Mouse (Mus musculus): ENCODE data around the gene Btbd1.

The Btbd1 gene

DNA sequence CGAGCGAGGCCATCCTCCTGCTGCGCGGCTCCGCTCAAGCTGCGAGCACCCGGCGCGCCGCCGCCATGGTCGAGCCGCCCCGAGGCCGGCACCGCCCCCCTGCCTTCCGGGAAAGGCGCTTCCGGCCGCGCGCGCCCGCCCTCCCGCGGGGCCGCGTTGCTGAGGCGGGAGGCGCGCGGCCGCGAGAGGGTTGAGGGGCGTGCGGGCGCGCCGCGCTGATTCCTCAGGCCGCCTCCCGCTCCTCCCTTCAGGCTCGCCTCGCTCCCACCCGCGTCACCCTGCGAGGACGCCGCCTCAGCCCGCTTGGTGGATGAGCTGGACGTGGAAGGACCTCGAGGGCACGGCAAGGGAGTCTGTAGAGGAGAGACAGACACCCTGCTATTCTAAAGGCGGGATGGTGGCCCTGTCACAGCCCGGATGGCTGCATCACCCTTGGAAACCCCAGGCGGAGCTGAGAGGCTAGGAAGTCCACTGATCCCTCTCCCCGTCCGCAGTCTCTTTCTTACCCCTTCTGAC is at the start of gene Btbd1:
Gene Btbd1, minus strand, starts transcription at position 53 of the 516 bp plus-strand sequence.
- DNase-seq (ENCODE audit: low spot score), result peak; percentile 76

DNA sequence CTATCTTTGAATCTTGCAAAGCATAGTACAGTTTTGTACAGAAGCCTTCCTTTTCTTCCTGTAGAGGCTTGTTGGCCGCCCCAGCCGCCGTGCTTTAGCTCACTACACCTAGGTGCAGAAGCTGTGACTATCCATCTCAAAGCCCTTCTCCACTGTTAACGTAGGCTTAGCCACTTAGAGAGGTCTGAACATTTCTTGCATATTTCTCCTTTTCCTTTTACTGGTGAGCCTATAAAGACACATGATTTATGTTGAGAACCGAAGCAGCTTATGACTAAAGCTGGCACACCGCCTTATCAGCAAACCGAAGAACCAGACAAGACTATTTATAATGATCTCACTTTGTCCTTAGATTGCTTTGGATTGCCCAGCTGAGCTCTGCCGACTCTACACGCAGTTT is 46.1 kb upstream of the Btbd1 start:
- no peak for DNase-seq (ENCODE audit: low spot score)

DNA sequence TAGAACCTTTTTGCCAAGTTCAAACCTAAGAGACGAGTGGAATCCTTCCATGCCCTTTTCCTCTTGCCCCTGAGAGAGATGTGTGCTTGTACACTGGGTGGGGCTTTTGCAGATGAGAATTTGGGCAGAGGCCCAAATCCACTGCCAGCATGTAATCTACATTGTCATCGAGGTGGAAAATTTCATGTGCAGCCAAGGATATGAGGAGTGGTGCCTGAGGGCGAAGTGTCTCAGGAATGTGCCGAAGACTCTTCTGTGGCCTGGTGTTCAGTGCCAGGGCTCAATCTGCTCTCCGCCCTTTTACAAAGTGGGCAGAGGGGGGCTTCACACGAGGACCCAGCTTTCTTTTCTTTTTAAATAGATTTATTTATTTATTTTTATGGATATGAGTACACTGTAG is 45.4 kb upstream of the Btbd1 start:
- no peak for DNase-seq (ENCODE audit: low spot score)

DNA sequence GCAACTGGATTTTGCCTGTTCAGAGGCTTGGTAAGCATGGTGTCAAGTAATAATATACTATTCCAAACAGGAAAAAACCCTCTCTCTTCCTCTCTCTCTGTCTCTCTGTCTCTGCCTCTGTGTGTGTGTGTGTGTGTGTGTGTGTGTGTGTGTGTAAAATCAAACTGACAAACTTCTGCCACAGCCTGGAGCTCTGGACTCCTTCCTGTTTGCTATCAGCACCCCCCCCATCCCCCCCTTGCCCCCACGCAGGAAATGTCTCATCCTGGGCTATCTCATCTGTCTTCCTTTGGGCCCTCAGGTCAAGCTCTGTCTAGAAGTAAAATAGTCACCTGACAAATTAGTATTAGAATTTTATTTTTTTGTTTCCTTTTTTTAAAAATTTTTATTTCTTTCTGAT is 44.6 kb upstream of the Btbd1 start:
- no peak for DNase-seq (ENCODE audit: low spot score)

DNA sequence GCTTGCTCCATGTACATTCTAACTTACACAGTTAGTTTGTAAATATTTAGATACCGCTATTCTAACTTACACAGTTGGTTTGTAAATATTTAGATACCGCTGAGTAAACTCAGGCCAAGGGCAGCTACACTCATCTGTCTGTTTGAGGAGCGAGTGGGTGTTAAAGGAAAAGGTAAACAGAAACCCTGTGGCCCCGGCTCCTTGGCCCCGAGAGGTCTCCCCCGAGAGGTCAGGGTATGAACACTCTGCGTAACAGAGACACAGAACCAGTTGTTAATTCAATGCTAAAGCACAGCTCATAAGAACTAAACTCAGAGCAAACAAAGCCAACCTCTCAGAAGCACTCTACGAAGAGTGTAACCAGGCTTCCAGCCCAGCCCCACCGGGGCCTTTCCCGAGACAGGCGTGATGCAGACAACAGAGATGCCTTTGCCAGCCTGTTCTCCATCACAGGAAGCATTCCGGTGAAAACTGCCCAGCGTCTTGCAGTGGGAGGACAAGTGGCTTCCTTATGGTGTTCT is 43.3 kb upstream of the Btbd1 start:
- DNase-seq (ENCODE audit: low spot score), result no peak

DNA sequence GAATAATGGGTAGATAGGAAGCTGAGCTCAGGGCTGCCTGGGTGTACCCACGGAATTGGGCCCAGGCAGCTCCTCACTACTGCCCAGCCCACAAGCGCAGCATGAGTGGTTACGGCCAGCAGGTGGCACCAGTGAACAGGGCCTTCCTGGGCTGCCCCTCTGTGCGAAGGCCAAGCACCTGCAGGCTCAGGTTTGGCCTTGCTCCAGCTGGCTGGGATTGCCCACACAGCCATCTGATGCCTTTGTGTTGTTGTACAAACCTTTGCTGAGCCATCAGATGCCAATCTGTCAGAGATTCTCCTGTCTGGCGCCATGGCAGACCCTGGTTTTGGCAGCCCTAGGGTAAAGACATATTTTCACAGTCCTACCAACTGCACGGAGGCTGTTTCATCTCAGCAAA is 38.9 kb upstream of the Btbd1 start:
- peak; percentile 30 for DNase-seq (ENCODE audit: low spot score)

DNA sequence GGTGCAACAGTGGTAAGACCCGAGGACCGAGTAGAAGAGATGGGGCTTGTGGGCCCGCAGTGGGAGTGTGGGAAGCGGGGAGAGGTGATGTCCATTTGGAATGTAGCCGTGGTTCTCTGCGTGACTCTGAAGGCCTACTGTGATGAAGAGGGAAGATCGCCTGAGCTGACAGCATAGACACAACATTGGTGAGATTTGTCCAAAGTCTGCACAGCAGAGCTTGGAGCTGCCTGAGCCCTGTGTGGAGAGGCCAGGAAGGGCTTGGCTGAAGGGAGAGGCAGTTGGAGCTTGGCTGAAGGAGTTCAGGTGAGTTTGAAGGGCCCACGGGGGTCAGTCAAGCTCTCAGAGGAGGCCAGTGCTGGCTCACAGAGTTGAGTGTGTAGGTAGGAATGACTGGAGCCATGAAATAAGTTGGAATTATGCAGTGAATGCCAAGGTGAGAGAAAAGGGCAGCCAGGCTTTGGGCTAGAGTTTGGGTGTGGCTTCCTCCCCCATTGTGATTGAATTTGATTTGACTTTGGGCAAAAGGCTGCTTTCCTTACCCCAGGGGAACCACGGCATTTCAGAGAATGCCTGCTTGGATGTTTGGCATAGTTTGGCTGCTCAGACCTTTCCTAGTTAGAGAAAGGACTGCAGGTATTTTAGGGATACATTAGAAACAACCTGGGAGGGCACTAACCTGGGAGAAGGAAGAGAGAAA is 38.1 kb upstream of the Btbd1 start:
- DNase-seq (ENCODE audit: low spot score), result no peak

DNA sequence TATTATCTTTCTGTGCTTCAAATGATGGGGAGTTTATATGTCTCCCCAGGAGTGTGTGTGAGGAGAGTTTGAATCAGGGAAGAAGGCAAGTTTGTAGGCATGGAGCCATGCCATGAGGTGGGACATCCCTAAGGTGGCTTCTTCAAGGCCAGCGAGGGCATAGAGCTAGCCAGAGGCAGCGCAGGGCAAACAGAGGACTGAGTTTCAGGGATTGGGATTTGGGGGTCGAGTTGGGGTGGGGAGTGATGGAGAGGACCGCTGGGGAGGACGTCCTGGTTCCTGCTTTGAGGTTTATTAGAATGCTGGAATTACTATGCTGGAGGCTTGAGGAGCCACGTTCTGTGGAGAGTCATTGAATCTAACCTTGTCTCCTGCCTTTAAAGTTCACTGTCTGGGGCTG is 36.7 kb upstream of the Btbd1 start:
- no peak for DNase-seq (ENCODE audit: low spot score)

DNA sequence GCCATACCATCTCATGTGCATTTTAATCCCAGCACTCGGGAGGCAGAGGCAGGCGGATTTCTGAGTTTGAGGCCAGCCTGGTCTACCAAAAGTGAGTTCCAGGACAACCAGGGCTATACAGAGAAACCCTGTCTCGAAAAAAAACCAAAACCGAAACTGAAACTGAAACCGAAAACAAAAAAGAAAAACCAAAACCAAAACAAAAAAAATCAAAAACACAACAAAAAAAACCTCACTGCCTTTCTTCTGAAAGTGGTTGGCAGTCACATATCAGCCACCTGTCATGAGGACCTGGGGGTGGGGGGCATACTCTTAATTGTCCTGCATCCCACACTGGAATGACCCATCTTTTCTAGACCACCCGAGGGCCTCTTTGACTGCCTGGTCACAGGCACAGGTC is 35.3 kb upstream of the Btbd1 start:
- no peak for DNase-seq (ENCODE audit: low spot score)

DNA sequence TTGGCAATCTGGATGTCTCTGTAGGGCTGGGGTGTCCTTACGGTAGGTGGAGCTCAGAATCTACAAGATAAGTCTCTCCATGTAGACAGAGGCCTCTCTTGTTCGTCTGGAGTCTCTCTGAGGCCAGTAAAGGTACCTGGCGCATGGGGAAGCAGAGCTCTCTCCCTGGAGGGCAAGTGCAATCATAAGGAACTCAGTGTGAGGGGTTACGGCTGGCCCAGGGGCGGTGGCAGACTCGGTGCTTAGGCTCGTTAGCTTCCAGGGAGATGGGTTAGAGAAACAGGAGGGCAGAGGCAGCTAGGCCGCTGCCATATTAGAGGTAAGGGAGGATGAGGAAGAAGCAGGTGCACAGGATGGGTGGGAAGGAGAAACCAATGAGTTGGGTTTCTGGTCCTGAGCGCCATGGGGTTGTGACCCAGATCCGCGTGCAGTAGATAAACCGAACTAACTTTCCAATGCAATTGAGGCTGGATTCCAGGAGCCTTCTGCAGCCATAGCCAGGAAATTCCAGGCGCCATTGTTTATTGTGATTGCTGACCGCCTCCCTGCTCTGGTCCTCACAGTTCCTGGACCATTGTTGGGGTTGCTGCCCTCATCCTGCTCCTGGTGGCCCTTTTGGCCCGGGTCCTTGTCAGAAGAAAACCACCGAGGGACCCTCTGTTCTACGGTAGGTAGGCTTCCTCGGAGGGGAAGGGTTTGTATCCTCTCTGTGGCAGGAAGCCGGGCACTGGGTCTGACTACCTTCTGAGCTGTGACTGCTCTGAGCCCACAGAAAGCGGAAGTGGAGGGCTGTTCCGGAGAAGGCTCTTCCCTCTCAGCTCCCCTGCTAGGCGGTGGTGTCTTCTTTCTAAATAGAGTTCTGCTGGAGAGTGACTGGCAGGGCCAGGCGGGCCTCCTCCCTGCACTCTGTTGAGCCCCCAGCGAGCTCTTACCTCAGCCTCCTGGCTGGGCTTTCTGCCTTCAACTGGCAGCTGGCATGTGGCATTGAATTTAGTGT is 33.7 kb upstream of the Btbd1 start:
- DNase-seq (ENCODE audit: low spot score), result no peak

DNA sequence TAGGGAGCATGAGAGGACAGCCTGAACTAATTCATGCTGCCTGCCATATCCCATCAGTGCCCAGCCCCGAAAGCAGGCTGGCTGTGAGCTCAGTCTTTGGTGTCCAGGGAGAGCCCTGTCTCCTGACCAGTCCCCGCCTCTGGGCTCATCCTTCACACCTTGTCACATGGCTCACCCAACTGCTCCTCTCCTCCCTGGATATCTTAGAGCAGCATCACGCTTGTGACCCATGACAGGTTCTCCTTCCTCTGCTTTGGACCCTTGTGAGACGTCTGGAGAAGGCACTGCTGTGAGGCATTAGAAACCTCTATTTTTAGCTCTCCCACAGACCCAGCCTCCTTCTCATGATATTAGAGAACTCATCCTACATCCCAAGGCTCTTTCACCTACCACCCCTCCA is 32.7 kb upstream of the Btbd1 start:
- no peak for DNase-seq (ENCODE audit: low spot score)

DNA sequence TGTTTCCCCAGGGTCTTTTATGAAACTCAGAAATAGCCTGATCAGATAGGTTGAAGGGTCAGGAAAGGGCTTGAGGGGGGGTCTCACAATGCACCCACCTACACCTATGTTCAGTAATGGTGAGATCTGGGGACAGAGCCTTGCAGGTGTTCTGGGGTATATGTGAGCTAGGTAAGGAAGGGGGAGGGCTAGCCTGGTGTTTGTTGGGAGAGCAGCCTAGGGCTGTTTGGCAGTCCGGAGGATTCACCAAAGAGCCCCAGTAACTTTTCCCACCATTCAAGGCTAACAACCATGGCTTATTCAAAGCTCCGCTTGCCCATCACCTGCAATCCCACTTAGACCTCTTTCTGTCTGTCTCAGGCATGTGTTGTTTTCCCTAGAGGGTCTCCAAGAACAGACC is 32.2 kb upstream of the Btbd1 start:
- no peak for DNase-seq (ENCODE audit: low spot score)

DNA sequence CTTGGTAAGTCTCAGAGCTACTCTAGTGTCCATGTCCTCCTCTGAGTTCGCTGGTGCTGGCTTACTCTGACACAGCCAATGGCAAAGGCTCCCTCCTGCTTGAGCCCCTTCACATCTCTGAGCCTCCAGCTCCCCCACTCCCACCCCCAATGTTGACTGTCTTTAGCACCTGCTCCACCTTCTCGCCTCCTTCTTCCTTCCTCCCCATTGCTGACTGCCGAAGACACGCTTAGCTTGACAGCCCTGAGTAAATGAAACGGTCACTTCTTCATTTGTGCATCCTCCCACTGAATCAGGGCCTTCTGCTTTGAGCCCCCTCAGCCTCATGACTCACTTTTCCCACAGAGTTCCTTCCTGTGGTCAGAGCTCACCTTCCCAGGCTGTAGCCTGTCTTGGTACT is 31.8 kb upstream of the Btbd1 start:
- DNase-seq (ENCODE audit: low spot score), result no peak

DNA sequence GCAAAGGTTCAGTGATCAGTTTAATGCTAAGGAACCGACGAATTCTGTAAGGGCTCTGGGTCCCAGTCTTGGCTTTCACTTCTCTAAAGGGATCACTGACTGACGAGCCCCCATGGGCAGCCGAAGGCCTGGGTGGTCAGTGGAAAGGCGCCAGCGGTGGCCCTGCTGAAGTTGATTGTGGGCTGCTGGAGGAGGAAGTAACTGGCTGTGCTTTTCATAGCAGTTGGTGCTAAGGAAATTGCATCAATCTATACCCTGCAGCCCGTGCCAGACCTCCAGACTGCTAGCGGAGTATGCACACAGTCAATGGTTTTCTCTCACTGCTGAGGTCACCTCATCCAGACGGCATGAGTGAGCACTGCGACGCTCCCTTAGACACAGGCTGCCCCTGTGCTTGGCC is 30.8 kb upstream of the Btbd1 start:
- no peak for DNase-seq (ENCODE audit: low spot score)

DNA sequence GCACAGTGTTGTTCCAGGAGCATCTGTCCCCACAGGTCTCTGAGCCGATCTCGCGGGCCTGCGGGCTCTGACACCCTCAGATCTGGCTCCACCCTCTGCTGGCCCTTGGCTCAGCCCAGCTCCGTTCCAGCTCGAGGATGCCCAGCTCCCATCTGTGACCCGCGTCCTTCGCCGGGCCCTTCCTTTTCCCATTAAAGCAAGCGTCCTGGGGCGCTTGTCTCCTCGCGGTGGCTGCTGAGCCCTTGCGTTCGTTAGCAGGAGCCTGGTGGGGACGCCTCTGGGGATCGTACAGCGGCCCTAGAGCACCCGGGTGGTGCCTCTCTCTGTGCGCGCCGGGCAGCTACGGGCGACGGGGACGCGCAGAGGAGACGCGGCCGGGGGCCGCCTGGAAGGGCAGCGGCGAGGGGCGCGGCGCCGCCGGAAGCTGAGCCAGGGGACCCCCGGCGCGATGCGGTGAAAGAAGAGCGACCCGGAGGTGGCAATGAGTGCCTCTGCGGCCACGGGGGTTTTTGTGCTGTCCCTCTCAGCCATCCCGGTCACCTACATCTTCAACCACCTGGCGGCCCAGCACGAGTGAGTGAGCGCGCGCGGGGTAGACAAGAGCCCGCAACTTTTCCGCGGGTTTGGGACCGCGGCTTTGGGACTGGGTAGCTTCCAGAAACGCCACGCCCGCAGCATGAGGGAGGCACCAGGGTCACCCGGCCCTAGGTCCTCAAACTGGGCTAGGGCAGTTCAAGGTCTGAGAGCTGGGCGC is 29.9 kb upstream of the Btbd1 start, which contains the start of gene Tm6sf1:
Gene Tm6sf1, plus strand, starts transcription at position 34 of the 754 bp plus-strand sequence.
- DNase-seq (ENCODE audit: low spot score), result no peak

DNA sequence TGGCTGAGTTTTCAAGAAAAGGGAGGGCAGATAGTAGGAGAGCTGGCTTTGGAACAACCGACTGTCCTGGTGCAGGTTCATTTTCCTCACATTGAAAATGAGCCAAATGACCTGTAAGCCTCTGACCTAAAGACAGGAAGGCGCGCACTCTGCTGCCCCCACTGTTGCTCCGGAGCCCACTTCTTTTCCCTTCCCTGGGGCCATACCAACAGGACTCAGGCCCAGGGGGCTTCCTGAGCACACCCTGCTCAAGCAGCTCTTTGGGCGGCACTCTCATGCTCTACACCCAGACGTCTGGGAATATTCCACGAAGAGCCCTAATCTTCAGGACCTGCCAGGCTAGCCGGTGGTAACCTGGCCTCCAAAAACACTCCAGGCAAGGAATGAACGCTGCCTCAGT is 29.0 kb upstream of the Btbd1 start:
- no peak for DNase-seq (ENCODE audit: low spot score)

DNA sequence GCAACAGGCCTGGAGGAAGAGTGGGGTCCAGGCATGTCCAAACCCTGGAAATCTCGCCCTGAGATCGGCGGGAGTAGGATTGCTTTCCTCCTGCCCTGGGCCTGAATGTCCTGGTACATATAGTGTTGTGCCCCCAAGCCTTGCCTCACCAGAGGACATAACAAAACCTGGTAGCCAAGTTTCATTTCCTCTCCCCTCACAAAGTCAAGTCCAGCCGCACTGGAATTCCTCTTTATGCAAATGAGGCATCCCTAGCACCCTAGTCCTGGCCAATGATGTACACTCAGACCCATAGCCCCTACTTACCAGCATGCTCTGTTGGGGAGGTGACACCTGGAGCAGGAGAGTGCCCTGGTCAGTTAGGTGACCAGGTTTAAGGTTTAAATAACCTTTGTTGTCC is 27.0 kb upstream of the Btbd1 start:
- no peak for DNase-seq (ENCODE audit: low spot score)

DNA sequence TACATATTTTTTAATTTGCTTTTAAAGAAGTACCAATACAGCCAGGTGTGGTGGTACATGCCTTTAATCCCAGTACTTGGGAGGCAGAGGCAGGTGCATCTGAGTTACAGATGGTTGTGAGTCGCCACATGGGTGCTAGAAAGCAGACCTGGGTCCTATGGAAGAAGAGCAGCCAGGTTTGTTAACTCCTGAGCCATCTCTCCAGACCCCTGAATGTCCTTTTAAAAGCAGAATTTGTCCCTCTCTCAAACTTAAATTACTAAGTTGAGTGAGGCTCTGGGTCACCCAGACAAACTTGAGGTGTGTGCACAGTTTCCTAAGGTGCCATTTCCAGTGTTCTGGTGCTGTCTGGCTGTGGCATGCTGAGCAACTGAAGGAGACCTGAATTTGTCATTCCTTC is 26.5 kb upstream of the Btbd1 start, which contains the start of gene Gm10160:
Gene Gm10160, minus strand, starts transcription at position 101 of the 400 bp plus-strand sequence.
- DNase-seq (ENCODE audit: low spot score), result no peak

DNA sequence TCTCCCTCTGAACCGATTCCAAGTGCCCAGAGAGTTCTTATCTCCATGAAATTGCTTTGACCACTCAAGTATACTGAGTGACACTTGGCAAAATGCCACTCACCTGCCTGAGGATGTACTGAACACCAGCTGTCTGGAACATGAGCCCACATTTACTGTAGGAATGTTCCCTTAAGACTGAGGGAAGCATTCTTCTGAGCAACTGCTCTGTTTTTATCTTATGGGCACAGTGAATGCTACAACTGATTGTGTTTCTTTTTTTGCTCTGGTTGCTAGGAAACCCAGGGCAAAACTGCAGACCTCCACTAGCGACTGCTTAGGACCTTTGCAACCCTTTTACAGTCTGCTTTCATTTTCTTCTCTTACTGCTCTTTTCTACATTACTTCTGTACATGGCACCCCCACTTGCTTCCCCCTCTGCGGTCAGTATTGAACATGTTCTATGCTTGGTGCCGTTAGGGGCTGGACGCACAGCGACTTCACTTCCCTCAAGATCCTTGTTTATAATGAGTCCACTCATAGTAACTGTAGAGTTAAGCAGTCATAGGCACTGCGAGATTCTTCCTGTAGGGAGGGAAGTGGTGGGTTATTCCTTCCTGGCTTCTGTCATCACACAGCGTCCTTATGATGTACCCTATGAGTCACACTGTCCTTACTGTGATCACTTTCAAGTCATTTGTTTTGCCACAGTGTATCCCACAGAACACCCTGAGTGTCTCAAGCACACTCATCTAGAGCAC is 25.5 kb upstream of the Btbd1 start:
- no peak for DNase-seq (ENCODE audit: low spot score)

DNA sequence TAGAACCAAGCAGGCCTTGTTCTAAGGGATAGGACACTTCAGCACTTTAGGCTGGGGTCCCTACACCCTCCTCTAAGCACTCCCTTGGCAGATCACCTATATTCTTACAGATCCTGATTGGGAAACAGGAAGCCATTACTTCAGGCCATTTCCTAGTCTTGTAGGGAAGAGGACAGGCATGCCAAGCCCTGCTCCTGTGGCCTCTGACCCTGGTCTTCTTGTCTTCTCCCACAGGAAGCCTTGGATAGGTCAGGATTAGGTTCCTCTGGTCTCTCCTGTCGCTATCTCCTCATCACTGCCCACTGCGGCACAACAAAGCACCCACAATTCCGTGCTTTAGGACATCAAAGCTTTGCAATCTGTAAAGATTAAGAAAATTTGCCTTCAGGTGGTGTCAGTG is 22.5 kb upstream of the Btbd1 start:
- no peak for DNase-seq (ENCODE audit: low spot score)

DNA sequence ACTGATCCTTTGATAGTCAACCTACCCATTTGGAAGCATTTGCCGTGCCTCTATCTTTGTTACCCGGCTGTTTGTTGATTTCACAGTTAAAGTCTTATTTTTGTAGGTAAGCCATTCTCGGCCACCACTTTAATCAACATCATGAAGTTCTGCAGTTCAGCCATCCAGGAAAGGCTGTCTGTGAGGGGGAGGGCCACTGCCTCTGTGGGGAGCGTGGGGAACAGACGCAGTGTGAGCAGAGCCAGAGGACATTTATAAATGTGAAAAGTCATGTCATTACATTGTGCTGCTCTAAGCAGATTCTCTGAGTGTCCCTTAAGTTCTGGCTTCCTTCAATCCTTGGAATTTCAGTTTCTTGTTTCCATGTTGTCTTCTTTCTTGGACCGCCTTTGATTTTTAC is 20.9 kb upstream of the Btbd1 start:
- DNase-seq (ENCODE audit: low spot score), result no peak
